Mouse (Mus musculus) forebrain, embryonic 16.5 days (tissue): ENCODE data around the gene Ninj1. TPM values are rescaled to one million over a fixed set of nuclear protein-coding genes. Genes with fewer than 3 reads are reported as not detected.

ENCODE experiments used
- polyA plus RNA-seq: library from polyadenylated mRNA; unstranded; fragments of >200 nt; fragmentation: Nextera tagmentation; extraction: Ambion mirVana; gene quantifications from 2 replicates; pipeline ENCODE4 v1.2.1, GENCODE M21; 2015

Gene Ninj1
- polyA plus RNA-seq, 1 experiment from 2014 or later: 21.3 TPM

Other genes starting within 250 kb of the Ninj1 start
- 13.7 and 14.8 TPM in 2 replicates for gene Fam120a, start 219.5 kb upstream of the Ninj1 start, polyA plus RNA-seq
- 16.0 and 21.3 TPM in 2 replicates for gene Wnk2, start 39.5 kb upstream of the Ninj1 start, polyA plus RNA-seq
- gene Card19, start 28.6 kb downstream of the Ninj1 start, polyA plus RNA-seq: 20.6 and 21.4 TPM in 2 replicates
- 0.75 and 0.85 TPM in 2 replicates for gene Susd3, start 61.2 kb downstream of the Ninj1 start, polyA plus RNA-seq
- 3.1 and 4.2 TPM in 2 replicates for gene Fgd3, start 132.8 kb downstream of the Ninj1 start, polyA plus RNA-seq
- gene Bicd2, start 154.1 kb downstream of the Ninj1 start, polyA plus RNA-seq: 30.1 and 31.5 TPM in 2 replicates
- gene Ippk, start 233.8 kb downstream of the Ninj1 start, polyA plus RNA-seq: 16.9 and 17.3 TPM in 2 replicates